Mouse (Mus musculus): ENCODE results near the gene Ebf1. TPM values are rescaled to one million over a fixed set of nuclear protein-coding genes. Genes with fewer than 3 reads are reported as not detected.

Gene Ebf1
- total and polyA plus RNA-seq, 2 experiments from 2014 or later = 27.1 to 30.0 TPM

DNA sequence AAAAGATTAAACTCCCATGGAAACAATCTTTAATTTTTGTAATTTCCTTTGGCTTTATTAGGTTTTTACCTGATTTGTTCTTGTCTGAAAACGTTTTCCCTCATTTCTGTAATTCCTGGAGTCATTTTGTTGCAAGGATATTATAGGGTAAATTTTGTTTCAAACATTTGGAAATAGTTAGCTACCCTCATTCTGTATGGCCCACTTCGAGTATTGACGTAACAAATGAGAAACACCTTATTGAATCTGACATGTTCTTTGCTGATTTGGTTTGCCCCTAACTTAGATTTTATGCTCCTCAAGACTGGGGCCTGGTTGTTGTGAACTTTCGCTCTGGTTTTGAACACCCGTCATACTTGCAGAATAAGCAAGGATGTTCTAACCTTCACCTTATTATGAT, 120.9 kb downstream of the Ebf1 start:
- no peak for TF ChIP-seq CTCF (IDR thresholded peaks at IDR 0.05)
- H3K9me3 ChIP-seq (ENCODE audit: low read length) = no peaks in the 10 kb centered on the region
- H3K4me2 ChIP-seq (ENCODE audit: low read depth, low read length, poor library complexity, severe bottlenecking) = no peak overlapping the region
- H3K36me3 ChIP-seq (ENCODE audit: insufficient read depth, low read length) = no peaks in the 10 kb centered on the region
- no peak for DNase-seq (ENCODE audit: low spot score)
- ATAC-seq (ENCODE audit: low FRiP score) = no peak
- H3K4me1 ChIP-seq (ENCODE audit: insufficient read depth, low read length) = 0 out of 2 replicates have a peak, but pooled peaks cover 3% of the 10 kb centered on the region
- 85% methylated on average over 5 of the region's 5 CpGs for WGBS
- no peak overlapping the region for H3K4me3 ChIP-seq (ENCODE audit: low read depth, low read length)
- no peak overlapping the region for H3K9ac ChIP-seq (replicated peaks; ENCODE audit: low read length, poor library complexity, severe bottlenecking)
- H3K27ac ChIP-seq (ENCODE audit: low read depth, low read length) = no peak overlapping the region
- no peaks in the 10 kb centered on the region for H3K27me3 ChIP-seq (ENCODE audit: insufficient read depth, low read length)

DNA sequence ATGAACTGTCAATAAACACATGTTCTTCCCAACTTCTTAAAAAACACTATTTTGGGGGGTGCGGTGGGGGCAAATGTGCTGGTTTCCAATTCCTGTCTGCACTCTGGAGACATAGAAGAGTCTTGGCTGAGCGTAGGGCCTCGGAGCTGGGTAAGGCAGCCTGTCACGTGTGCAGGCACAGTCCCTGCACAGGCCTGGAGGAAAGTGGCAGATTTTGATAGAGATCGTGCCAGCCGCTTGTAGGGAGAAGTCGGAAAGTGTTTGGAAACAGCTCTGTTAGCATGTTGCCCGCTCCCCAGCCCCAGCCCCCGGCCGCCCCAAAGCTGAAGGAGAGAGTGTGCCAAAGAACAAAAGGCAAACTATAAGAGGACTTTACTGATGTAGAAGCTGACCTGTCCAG, 121.7 kb downstream of the Ebf1 start:
- DNase-seq (ENCODE audit: low spot score) (peak; percentile 44), ATAC-seq (ENCODE audit: low FRiP score) (no peak)
- Histone ChIP-seq H3K9me3 (ENCODE audit: low read length) (no peaks in the 10 kb centered on the region), H3K36me3 (ENCODE audit: insufficient read depth, low read length) (no peaks in the 10 kb centered on the region), H3K27me3 (ENCODE audit: insufficient read depth, low read length) (no peaks in the 10 kb centered on the region), H3K27ac (ENCODE audit: low read depth, low read length) (no peak overlapping the region), H3K9ac (replicated peaks; ENCODE audit: low read length, poor library complexity, severe bottlenecking) (no peak overlapping the region), H3K4me1 (ENCODE audit: insufficient read depth, low read length) (0 out of 2 replicates have a peak, but pooled peaks cover 3% of the 10 kb centered on the region), H3K4me3 (ENCODE audit: low read depth, low read length) (no peak overlapping the region), H3K4me2 (ENCODE audit: low read depth, low read length, poor library complexity, severe bottlenecking) (no peak overlapping the region)
- WGBS = 26% methylated on average over 10 of the region's 10 CpGs
- no peak for TF ChIP-seq CTCF (IDR thresholded peaks at IDR 0.05)

DNA sequence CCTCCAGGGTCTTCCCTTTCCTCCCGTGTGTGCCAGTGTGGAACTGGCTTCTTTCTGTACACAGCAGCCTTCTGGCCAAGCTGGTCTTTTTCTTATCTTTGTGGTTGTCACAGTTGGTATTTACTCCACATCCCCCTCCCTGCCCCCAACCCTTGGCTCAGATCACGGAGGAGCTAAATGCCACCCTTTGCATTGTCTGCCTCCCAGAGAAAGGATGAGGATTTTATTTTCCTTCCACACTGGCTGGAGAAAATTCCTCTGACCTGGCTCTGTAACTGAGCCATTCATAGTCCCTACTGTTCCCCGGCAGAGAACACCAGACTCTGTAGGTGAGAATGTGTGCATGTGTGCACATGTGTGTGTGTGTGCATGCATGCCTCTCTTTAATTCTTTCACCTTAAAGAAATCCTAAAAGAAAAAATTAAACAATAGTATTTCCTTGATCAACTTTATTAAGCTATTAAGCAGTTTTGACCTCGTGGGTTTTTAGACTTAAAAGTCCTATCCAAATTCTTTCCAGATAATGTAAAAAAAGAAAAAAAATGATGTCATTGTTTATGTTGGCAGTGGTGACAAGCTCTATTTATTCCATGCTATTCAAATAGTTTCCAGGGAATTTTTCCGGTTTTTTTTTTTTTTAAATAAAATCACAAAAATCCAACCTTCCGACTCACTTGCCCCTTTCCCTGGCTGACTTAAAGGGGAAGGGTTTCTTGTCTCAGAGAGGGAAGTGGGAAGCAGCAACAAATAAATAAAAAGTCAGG, 123.3 kb downstream of the Ebf1 start:
- H3K9ac ChIP-seq (replicated peaks; ENCODE audit: low read length, poor library complexity, severe bottlenecking) = no peak overlapping the region
- DNase-seq (ENCODE audit: low spot score) = no peak

DNA sequence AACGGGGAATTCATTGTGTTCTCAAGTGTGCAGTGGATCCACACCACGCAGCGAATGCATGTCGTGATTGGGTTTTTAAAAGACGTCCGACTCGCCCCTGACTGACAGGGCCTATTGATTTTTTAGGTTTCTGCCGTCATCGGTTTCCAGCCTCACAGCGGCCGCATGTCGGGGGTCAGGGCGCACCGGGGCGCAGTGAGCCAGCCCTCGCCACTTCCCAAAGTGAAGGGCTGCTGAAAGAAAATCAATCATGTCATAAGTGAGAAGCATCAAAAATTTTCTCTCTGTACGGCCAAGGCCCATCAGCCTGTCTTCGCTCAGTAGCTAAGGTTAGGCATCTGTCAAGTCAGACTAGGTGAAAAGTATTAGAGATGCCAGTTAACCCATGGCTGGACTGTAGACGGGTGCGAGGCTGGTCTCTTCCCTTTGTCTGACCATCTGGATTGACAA, 124.0 kb downstream of the Ebf1 start:
- Histone ChIP-seq H3K4me2 (ENCODE audit: low read depth, low read length, poor library complexity, severe bottlenecking) (peak overlapping the region; percentile 34), H3K4me3 (ENCODE audit: low read depth, low read length) (peak overlapping the region; percentile 10; the same call in 1 of the 2 replicates)
- ATAC-seq (ENCODE audit: low FRiP score) = 0 out of 2 replicates have a peak, but pooled peaks have one; percentile 10

More for the DNA sequence above, 123.3 kb downstream of the Ebf1 start:
- TF ChIP-seq CTCF (IDR thresholded peaks at IDR 0.05) = no peak
- no peaks in the 10 kb centered on the region for H3K9me3 ChIP-seq (ENCODE audit: low read length)
- no peaks in the 10 kb centered on the region for H3K36me3 ChIP-seq (ENCODE audit: insufficient read depth, low read length)
- no peaks in the 10 kb centered on the region for H3K27me3 ChIP-seq (ENCODE audit: insufficient read depth, low read length)
- 0 out of 2 replicates have a peak, but pooled peaks cover 3% of the 10 kb centered on the region for H3K4me1 ChIP-seq (ENCODE audit: insufficient read depth, low read length)
- 12% methylated on average over 6 of the region's 6 CpGs for WGBS
- no peak overlapping the region for H3K27ac ChIP-seq (ENCODE audit: low read depth, low read length)
- ATAC-seq (ENCODE audit: low FRiP score) = no peak
- peak overlapping the region; percentile 10; the same call in 1 of the 2 replicates for H3K4me3 ChIP-seq (ENCODE audit: low read depth, low read length)
- H3K4me2 ChIP-seq (ENCODE audit: low read depth, low read length, poor library complexity, severe bottlenecking) = peak overlapping the region; percentile 34

DNA sequence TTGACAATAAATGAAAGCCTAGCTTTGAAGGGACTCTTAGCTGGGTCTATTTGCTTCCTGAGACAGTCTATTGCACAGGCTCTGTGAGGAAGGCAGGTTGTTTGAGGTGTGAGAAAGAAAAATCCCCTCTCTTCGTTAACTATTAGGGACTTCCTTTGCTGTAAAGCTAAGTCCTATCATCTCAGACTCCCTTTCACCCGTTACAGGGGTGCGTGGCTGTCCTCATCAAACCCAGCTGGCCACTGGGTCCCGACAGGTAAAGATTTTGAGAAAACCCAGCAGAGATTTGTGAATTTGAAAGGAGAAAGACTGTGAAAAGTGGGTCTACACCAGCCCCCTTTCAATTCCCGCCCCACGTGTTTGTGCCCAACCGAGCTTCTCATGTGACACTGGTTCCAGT, 127.3 kb downstream of the Ebf1 start:
- Histone ChIP-seq H3K4me2 (ENCODE audit: low read depth, low read length, poor library complexity, severe bottlenecking) (no peak overlapping the region), H3K27me3 (ENCODE audit: insufficient read depth, low read length) (no peaks in the 10 kb centered on the region), H3K9me3 (ENCODE audit: low read length) (no peaks in the 10 kb centered on the region), H3K27ac (ENCODE audit: low read depth, low read length) (no peak overlapping the region), H3K9ac (replicated peaks; ENCODE audit: low read length, poor library complexity, severe bottlenecking) (no peak overlapping the region), H3K4me1 (ENCODE audit: insufficient read depth, low read length) (0 out of 2 replicates have a peak, but pooled peaks cover 3% of the 10 kb centered on the region), H3K4me3 (ENCODE audit: low read depth, low read length) (no peak overlapping the region), H3K36me3 (ENCODE audit: insufficient read depth, low read length) (no peaks in the 10 kb centered on the region)
- DNase-seq (ENCODE audit: low spot score) = no peak
- no peak for TF ChIP-seq CTCF (IDR thresholded peaks at IDR 0.05)
- 76% methylated on average over 7 of the region's 7 CpGs for WGBS
- ATAC-seq (ENCODE audit: low FRiP score) = no peak

More for the DNA sequence above, 124.0 kb downstream of the Ebf1 start:
- Histone ChIP-seq H3K9ac (replicated peaks; ENCODE audit: low read length, poor library complexity, severe bottlenecking) (no peak overlapping the region; the same call in 1 of the 2 replicates), H3K36me3 (ENCODE audit: insufficient read depth, low read length) (no peaks in the 10 kb centered on the region), H3K27ac (ENCODE audit: low read depth, low read length) (no peak overlapping the region), H3K9me3 (ENCODE audit: low read length) (no peaks in the 10 kb centered on the region), H3K4me1 (ENCODE audit: insufficient read depth, low read length) (0 out of 2 replicates have a peak, but pooled peaks cover 3% of the 10 kb centered on the region), H3K27me3 (ENCODE audit: insufficient read depth, low read length) (no peaks in the 10 kb centered on the region)
- WGBS = 22% methylated on average over 20 of the region's 20 CpGs
- DNase-seq (ENCODE audit: low spot score) = no peak
- TF ChIP-seq CTCF (IDR thresholded peaks at IDR 0.05) = no peak

DNA sequence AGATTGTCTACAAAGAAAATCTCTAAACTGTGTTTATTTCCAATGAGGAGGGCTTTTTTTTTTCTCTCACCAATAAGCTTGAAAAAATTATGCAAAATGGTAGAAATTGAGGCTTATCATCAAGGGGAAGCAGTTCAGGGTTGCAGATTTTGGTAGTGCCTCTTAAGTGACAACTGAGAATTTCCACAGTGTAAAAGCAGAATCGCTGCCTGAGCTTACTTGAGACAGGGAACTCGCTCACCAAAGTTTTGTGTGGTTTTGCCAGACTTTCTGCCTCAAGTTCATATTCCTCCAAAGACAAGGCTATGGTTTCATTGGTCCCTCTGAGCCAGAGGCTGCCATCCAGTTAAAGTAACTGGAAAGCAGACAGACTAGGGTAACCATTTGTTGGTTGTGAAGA, 128.8 kb downstream of the Ebf1 start:
- Histone ChIP-seq H3K36me3 (ENCODE audit: insufficient read depth, low read length) (no peaks in the 10 kb centered on the region), H3K27me3 (ENCODE audit: insufficient read depth, low read length) (no peaks in the 10 kb centered on the region), H3K4me3 (ENCODE audit: low read depth, low read length) (no peak overlapping the region), H3K4me1 (ENCODE audit: insufficient read depth, low read length) (no peaks in the 10 kb centered on the region), H3K9ac (replicated peaks; ENCODE audit: low read length, poor library complexity, severe bottlenecking) (no peak overlapping the region), H3K27ac (ENCODE audit: low read depth, low read length) (no peak overlapping the region), H3K4me2 (ENCODE audit: low read depth, low read length, poor library complexity, severe bottlenecking) (no peak overlapping the region), H3K9me3 (ENCODE audit: low read length) (no peaks in the 10 kb centered on the region)
- ATAC-seq (ENCODE audit: low FRiP score) (no peak), DNase-seq (ENCODE audit: low spot score) (no peak)
- WGBS = 87% methylated on average over 2 of the region's 2 CpGs
- TF ChIP-seq CTCF (IDR thresholded peaks at IDR 0.05) = no peak

Data from midbrain, postnatal 0 days (tissue).